Mouse (Mus musculus): ENCODE measurements around the gene Rab10. TPM values are rescaled to one million over a fixed set of nuclear protein-coding genes. Genes with fewer than 3 reads are reported as not detected.

Gene Rab10
- polyA plus RNA-seq, 2 experiments, result 79.4 to 94.7 TPM

- no peaks in the 10 kb centered on the region for H3K9me3 ChIP-seq (ENCODE audit: control insufficient read depth, low read length)
- no peaks in the 10 kb centered on the region for H3K27me3 ChIP-seq (ENCODE audit: control insufficient read depth, insufficient read depth, low read length)
- H3K4me1 ChIP-seq (ENCODE audit: control insufficient read depth, insufficient read depth, low read length), result no peaks in the 10 kb centered on the region
- ATAC-seq (ENCODE audit: low FRiP score, low read depth) (no peak), DNase-seq (ENCODE audit: low spot score) (no peak)
- H3K9ac ChIP-seq (ENCODE audit: low read depth, low read length, severe bottlenecking), result no peak overlapping the region
- H3K36me3 ChIP-seq (ENCODE audit: control insufficient read depth, insufficient read depth, low read length), result peaks cover 10% of the 10 kb centered on the region
- no peak for TF ChIP-seq POLR2A (IDR thresholded peaks at IDR 0.05; ENCODE audit: borderline replicate concordance, extremely low read depth, insufficient read depth, insufficient read length)
- no peak overlapping the region for H3K27ac ChIP-seq (replicated peaks; ENCODE audit: low read depth, low read length)
- WGBS, result 91% methylated on average over 2 of the region's 2 CpGs
- H3K4me2 ChIP-seq (replicated peaks; ENCODE audit: low read depth, low read length, severe bottlenecking), result no peak overlapping the region
- H3K4me3 ChIP-seq (replicated peaks; ENCODE audit: low read length), result no peak overlapping the region
Measured at GRCm38 (mm10) chr12:3267397-3267796, 42.4 kb downstream of the Rab10 start.

GRCm38 (mm10) chr12:3265188-3265587, 44.6 kb downstream of the Rab10 start:
- WGBS, result 97% methylated on average over 2 of the region's 2 CpGs
- no peak overlapping the region for H3K4me3 ChIP-seq (replicated peaks; ENCODE audit: low read length)
- H3K9me3 ChIP-seq (ENCODE audit: control insufficient read depth, low read length), result no peaks in the 10 kb centered on the region
- no peak for DNase-seq (ENCODE audit: low spot score)
- TF ChIP-seq POLR2A (IDR thresholded peaks at IDR 0.05; ENCODE audit: borderline replicate concordance, extremely low read depth, insufficient read depth, insufficient read length), result no peak
- no peaks in the 10 kb centered on the region for H3K27me3 ChIP-seq (ENCODE audit: control insufficient read depth, insufficient read depth, low read length)
- H3K9ac ChIP-seq (ENCODE audit: low read depth, low read length, severe bottlenecking), result no peak overlapping the region
- no peak overlapping the region for H3K27ac ChIP-seq (replicated peaks; ENCODE audit: low read depth, low read length)
- no peak for ATAC-seq (ENCODE audit: low FRiP score, low read depth)
- peaks cover 18% of the 10 kb centered on the region for H3K36me3 ChIP-seq (ENCODE audit: control insufficient read depth, insufficient read depth, low read length)
- no peaks in the 10 kb centered on the region for H3K4me1 ChIP-seq (ENCODE audit: control insufficient read depth, insufficient read depth, low read length)
- H3K4me2 ChIP-seq (replicated peaks; ENCODE audit: low read depth, low read length, severe bottlenecking), result no peak overlapping the region

GRCm38 (mm10) chr12:3264449-3264848, 45.3 kb downstream of the Rab10 start:
- no peak overlapping the region for H3K4me3 ChIP-seq (replicated peaks; ENCODE audit: low read length)
- H3K36me3 ChIP-seq (ENCODE audit: control insufficient read depth, insufficient read depth, low read length), result peaks cover 18% of the 10 kb centered on the region
- no peaks in the 10 kb centered on the region for H3K9me3 ChIP-seq (ENCODE audit: control insufficient read depth, low read length)
- 78% methylated on average over 2 of the region's 2 CpGs for WGBS
- DNase-seq (ENCODE audit: low spot score), result no peak
- no peak overlapping the region for H3K4me2 ChIP-seq (replicated peaks; ENCODE audit: low read depth, low read length, severe bottlenecking)
- no peak for TF ChIP-seq POLR2A (IDR thresholded peaks at IDR 0.05; ENCODE audit: borderline replicate concordance, extremely low read depth, insufficient read depth, insufficient read length)
- no peak for ATAC-seq (ENCODE audit: low FRiP score, low read depth)
- H3K4me1 ChIP-seq (ENCODE audit: control insufficient read depth, insufficient read depth, low read length), result no peaks in the 10 kb centered on the region
- no peak overlapping the region for H3K27ac ChIP-seq (replicated peaks; ENCODE audit: low read depth, low read length)
- no peaks in the 10 kb centered on the region for H3K27me3 ChIP-seq (ENCODE audit: control insufficient read depth, insufficient read depth, low read length)
- H3K9ac ChIP-seq (ENCODE audit: low read depth, low read length, severe bottlenecking), result no peak overlapping the region

GRCm38 (mm10) chr12:3261596-3261995, 48.2 kb downstream of the Rab10 start:
- Histone ChIP-seq H3K4me1 (ENCODE audit: control insufficient read depth, insufficient read depth, low read length) (no peaks in the 10 kb centered on the region), H3K27me3 (ENCODE audit: control insufficient read depth, insufficient read depth, low read length) (no peaks in the 10 kb centered on the region), H3K27ac (replicated peaks; ENCODE audit: low read depth, low read length) (no peak overlapping the region), H3K4me3 (replicated peaks; ENCODE audit: low read length) (no peak overlapping the region), H3K4me2 (replicated peaks; ENCODE audit: low read depth, low read length, severe bottlenecking) (no peak overlapping the region), H3K9ac (ENCODE audit: low read depth, low read length, severe bottlenecking) (no peak overlapping the region), H3K9me3 (ENCODE audit: control insufficient read depth, low read length) (no peaks in the 10 kb centered on the region), H3K36me3 (ENCODE audit: control insufficient read depth, insufficient read depth, low read length) (peaks cover 25% of the 10 kb centered on the region)
- ATAC-seq (ENCODE audit: low FRiP score, low read depth) (no peak), DNase-seq (ENCODE audit: low spot score) (no peak)
- TF ChIP-seq POLR2A (IDR thresholded peaks at IDR 0.05; ENCODE audit: borderline replicate concordance, extremely low read depth, insufficient read depth, insufficient read length), result no peak
- 97% methylated on average over 25 of the region's 25 CpGs for WGBS

GRCm38 (mm10) chr12:3255966-3256365, 53.8 kb downstream of the Rab10 start:
- Histone ChIP-seq H3K4me2 (replicated peaks; ENCODE audit: low read depth, low read length, severe bottlenecking) (no peak overlapping the region), H3K9me3 (ENCODE audit: control insufficient read depth, low read length) (no peaks in the 10 kb centered on the region), H3K9ac (ENCODE audit: low read depth, low read length, severe bottlenecking) (no peak overlapping the region), H3K4me3 (replicated peaks; ENCODE audit: low read length) (no peak overlapping the region), H3K27me3 (ENCODE audit: control insufficient read depth, insufficient read depth, low read length) (no peaks in the 10 kb centered on the region), H3K4me1 (ENCODE audit: control insufficient read depth, insufficient read depth, low read length) (no peaks in the 10 kb centered on the region), H3K36me3 (ENCODE audit: control insufficient read depth, insufficient read depth, low read length) (peaks cover 38% of the 10 kb centered on the region), H3K27ac (replicated peaks; ENCODE audit: low read depth, low read length) (no peak overlapping the region)
- TF ChIP-seq POLR2A (IDR thresholded peaks at IDR 0.05; ENCODE audit: borderline replicate concordance, extremely low read depth, insufficient read depth, insufficient read length), result no peak
- DNase-seq (ENCODE audit: low spot score) (no peak), ATAC-seq (ENCODE audit: low FRiP score, low read depth) (no peak)

GRCm38 (mm10) chr12:3255435-3255834, 54.3 kb downstream of the Rab10 start:
- Histone ChIP-seq H3K4me3 (replicated peaks; ENCODE audit: low read length) (no peak overlapping the region), H3K9ac (ENCODE audit: low read depth, low read length, severe bottlenecking) (no peak overlapping the region), H3K4me2 (replicated peaks; ENCODE audit: low read depth, low read length, severe bottlenecking) (no peak overlapping the region), H3K4me1 (ENCODE audit: control insufficient read depth, insufficient read depth, low read length) (no peaks in the 10 kb centered on the region), H3K27ac (replicated peaks; ENCODE audit: low read depth, low read length) (no peak overlapping the region), H3K36me3 (ENCODE audit: control insufficient read depth, insufficient read depth, low read length) (peaks cover 41% of the 10 kb centered on the region), H3K9me3 (ENCODE audit: control insufficient read depth, low read length) (no peaks in the 10 kb centered on the region), H3K27me3 (ENCODE audit: control insufficient read depth, insufficient read depth, low read length) (no peaks in the 10 kb centered on the region)
- no peak for DNase-seq (ENCODE audit: low spot score)
- 92% methylated on average over 2 of the region's 2 CpGs for WGBS
- ATAC-seq (ENCODE audit: low FRiP score, low read depth), result no peak
- TF ChIP-seq POLR2A (IDR thresholded peaks at IDR 0.05; ENCODE audit: borderline replicate concordance, extremely low read depth, insufficient read depth, insufficient read length), result no peak
